Mouse (Mus musculus) urinary bladder, postnatal 25 days (tissue): ENCODE results near the gene Il6st.
"Not testable (repeated sequence)": the region's sequence is repeated elsewhere in the genome, so short reads cannot be mapped to it uniquely, and the experiment has no call there.

Experiments used
- DNase-seq: peaks from one replicate; pipeline ENCODE4 v3.0.0; 2022; ENCODE audit warnings: low spot score

The Il6st gene

GRCm38 (mm10) chr13:112463868-112464625 is at the start of gene Il6st:
Gene Il6st (plus strand): TSS chr13:112464070.
- peak; percentile 96 for DNase-seq

- no peak for DNase-seq
These were observed 48.0 kb upstream of the Il6st start for GRCm38 (mm10) chr13:112415896-112416295.

GRCm38 (mm10) chr13:112416410-112417162 is 47.3 kb upstream of the Il6st start:
- DNase-seq: no peak

- DNase-seq: no peak
These were observed 46.7 kb upstream of the Il6st start for GRCm38 (mm10) chr13:112417163-112417523.

- no peak for DNase-seq
These were observed 45.9 kb upstream of the Il6st start for GRCm38 (mm10) chr13:112417861-112418423.

DNA sequence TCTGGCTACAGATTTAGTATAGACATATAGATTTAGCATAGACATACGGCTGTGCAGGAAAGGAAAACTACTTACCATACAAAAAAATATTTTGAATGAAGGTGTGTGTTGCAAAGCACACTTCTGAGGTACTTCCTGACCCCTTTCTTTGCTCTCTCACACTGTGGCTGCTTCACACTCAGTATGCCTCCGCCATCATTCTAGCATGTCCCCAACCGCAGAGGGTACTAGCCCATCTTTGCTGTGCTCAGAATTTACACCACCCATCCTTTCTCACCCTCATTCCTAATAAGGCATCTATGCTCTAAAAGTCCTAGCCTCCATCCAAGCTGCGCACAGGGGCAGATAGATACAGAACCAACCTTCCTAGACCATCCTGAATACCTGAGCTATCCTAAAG is 45.3 kb upstream of the Il6st start:
- DNase-seq: no peak

DNA sequence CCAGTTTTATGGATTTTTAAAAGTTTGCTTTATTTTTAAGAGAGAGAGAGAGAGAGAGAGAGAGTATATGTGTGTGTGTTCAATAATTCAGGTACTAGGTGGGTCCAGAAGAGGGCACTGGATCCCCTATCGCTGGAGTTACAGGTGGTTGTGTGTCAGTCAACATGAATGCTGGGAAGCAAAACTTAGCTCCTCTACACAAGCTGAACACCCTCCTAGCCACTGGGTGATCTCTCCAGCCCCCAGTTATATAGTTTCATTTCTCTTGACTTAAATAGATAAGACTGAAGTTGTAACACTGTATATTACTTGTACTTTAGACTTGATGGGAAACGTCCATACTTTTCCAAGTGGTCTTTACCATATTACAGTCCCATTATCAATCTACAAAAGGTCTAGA is 39.7 kb upstream of the Il6st start:
- DNase-seq: no peak

DNA sequence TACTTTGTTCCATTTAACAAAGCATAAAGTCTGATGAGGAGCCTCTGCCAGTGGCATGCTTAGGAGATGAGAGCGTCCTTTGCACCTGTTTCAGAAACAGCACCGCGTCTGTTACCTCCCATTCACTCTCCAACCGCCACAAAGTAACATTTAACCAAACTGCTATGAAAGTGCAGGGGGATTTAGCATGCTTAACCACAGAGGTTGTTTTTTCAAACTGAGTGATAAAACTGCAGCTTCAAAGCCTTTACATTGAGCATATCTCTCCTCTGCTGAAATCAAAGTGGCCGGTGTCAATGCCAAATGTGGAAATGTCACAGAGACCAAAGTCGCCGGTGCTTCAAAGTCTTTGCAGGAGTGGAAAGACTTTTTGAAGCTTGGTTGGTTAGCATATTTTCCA is 39.2 kb upstream of the Il6st start:
- DNase-seq: no peak

DNA sequence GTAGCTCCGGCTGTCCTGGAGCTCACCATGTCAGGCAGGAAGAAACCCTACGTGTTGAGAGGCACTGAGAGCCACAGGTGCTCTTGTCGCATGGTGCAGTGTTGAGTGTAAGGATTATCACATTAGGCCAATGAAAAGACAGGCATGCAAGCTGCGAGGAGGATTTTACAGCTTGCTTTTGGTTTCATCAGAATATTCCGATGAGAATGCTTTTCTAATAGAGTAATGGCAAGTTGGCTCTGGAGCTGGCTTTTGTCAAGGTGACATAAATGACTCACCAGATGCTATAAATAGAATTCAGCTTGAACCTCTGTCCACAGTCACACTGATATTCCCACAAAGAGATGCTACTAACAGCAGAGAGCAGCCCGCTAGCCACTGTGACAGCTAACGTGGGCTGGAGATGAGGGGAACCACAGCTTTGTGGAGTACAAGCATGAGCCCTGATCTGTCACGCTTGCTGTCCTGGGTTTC is 38.7 kb upstream of the Il6st start:
- no peak for DNase-seq

DNA sequence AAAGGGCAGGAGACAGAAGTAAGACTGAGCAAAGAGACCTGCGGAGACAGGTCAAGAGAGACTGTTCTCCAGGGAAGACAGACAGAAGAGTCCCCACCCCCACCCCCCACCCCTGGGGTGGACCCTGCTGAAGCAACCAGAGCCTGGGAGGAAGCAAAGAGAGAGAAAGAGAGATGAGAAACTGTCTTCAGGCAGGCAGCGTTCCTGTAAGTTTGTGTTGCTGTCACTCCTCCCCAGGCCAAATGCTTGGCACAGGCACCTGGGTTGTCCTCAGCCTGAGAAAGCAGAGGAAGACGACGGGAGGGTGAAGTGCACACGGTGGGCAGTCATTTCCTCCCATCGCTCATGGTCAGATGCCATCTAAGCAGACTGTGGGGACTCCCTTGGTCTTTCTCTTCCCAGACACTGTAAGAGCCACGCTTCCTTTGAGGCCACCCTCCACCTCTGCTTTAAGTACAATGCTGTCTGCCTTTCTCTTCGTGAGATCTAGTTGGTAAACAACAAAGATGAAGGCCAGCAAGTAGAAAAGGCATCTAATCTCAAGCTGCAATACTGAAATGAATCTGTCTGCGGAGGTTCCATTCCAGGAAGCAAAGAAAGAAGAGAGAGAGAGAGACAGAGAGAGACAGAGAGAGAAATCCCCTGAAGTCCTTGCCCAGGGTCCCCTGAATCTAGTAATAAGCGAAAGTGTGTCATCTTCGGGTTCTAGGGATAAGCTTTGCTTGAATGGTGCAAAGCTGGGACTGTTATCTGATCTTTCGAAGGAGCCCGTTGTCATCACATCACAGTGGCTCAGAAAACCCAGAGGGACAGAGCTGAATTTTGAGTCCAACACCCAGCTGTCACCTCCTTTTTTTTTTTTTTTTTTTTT is 37.4 kb upstream of the Il6st start:
- DNase-seq: no peak

- DNase-seq: not testable (repeated sequence)
These were observed 36.8 kb upstream of the Il6st start for GRCm38 (mm10) chr13:112427136-112427470.

GRCm38 (mm10) chr13:112427521-112427920 is 36.3 kb upstream of the Il6st start:
- no peak for DNase-seq

GRCm38 (mm10) chr13:112433271-112433670 is 30.6 kb upstream of the Il6st start:
- no peak for DNase-seq

- DNase-seq: no peak
These were observed 28.4 kb upstream of the Il6st start for GRCm38 (mm10) chr13:112435241-112436075.

- no peak for DNase-seq
These were observed 27.6 kb upstream of the Il6st start for GRCm38 (mm10) chr13:112436288-112436687.

- no peak for DNase-seq
These were observed 25.6 kb upstream of the Il6st start for GRCm38 (mm10) chr13:112438001-112438868.

- DNase-seq: no peak
These were observed 24.6 kb upstream of the Il6st start for GRCm38 (mm10) chr13:112439105-112439818.

DNA sequence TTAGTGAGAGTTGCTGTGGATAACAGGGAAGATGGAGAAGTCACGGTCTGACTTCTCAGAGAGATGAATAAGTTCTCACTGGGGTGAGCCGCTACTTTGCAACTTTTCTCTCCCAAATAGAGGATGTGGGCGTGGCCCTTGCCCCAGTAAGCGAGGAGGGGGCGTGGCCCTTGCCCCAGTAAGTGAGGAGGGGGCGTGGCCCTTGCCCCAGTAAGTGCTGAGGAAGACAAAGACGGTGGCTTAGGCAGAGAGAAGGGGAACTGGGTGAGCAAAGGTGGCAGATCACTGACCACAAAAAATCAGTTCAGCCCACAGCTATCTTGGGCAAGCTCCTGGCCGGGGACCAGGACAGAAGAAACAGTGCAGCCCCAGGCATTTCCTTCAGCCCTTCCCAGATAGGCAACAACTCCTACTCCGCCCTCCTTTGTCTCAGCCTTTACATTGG is 23.9 kb upstream of the Il6st start:
- peak; percentile 25 for DNase-seq

GRCm38 (mm10) chr13:112440668-112441067 is 23.2 kb upstream of the Il6st start:
- no peak for DNase-seq
